Mouse (Mus musculus): ENCODE results near the gene Kcnn4. TPM values are rescaled to one million over a fixed set of nuclear protein-coding genes. Genes with fewer than 3 reads are reported as not detected.

Kcnn4 gene
- polyA plus RNA-seq, 1 experiment from 2014 or later: 41.0 TPM

- TF ChIP-seq EP300 (IDR thresholded peaks at IDR 0.05; ENCODE audit: low read depth) (peak; percentile 99), CTCF (IDR thresholded peaks at IDR 0.05; ENCODE audit: low read depth) (peak; percentile 89)
- Histone ChIP-seq H3K9me3 (ENCODE audit: low read length) (no peaks in the 10 kb centered on the region), H3K4me2 (ENCODE audit: low read depth, low read length) (peak overlapping the region; percentile 70), H3K4me1 (ENCODE audit: insufficient read depth) (peaks cover 55% of the 10 kb centered on the region), H3K4me3 (ENCODE audit: low read depth, low read length) (peak overlapping the region; percentile 37), H3K9ac (replicated peaks) (peak overlapping the region; percentile 77), H3K27ac (ENCODE audit: low read depth) (peak overlapping the region; percentile 98), H3K36me3 (replicated peaks; ENCODE audit: insufficient read depth, low read length) (peaks cover 55% of the 10 kb centered on the region), H3K27me3 (ENCODE audit: insufficient read depth, low read length) (no peaks in the 10 kb centered on the region)
- WGBS (ENCODE audit: insufficient replicate concordance): 21% methylated on average over 49 of the region's 49 CpGs
- peak; percentile 91 for DNase-seq
- peak; percentile 96 for ATAC-seq
Measured at GRCm38 (mm10) chr7:24377091-24377865, 7.2 kb downstream of the Kcnn4 start.

- H3K9ac ChIP-seq (replicated peaks): peak overlapping the region; percentile 77
- peaks cover 52% of the 10 kb centered on the region for H3K4me1 ChIP-seq (ENCODE audit: insufficient read depth)
- H3K36me3 ChIP-seq (replicated peaks; ENCODE audit: insufficient read depth, low read length): peaks cover 59% of the 10 kb centered on the region
- ATAC-seq: no peak
- H3K27me3 ChIP-seq (ENCODE audit: insufficient read depth, low read length): no peaks in the 10 kb centered on the region
- no peaks in the 10 kb centered on the region for H3K9me3 ChIP-seq (ENCODE audit: low read length)
- 69% methylated on average over 9 of the region's 10 CpGs for WGBS (ENCODE audit: insufficient replicate concordance)
- peak overlapping the region; percentile 70 for H3K4me2 ChIP-seq (ENCODE audit: low read depth, low read length)
- TF ChIP-seq CTCF (IDR thresholded peaks at IDR 0.05; ENCODE audit: low read depth) (no peak), EP300 (IDR thresholded peaks at IDR 0.05; ENCODE audit: low read depth) (no peak)
- no peak for DNase-seq
- H3K4me3 ChIP-seq (ENCODE audit: low read depth, low read length): peak overlapping the region; percentile 37
- peak overlapping the region; percentile 98 for H3K27ac ChIP-seq (ENCODE audit: low read depth)
Measured at GRCm38 (mm10) chr7:24378049-24378701, 8.1 kb downstream of the Kcnn4 start.

GRCm38 (mm10) chr7:24379934-24380333, 9.9 kb downstream of the Kcnn4 start:
- Histone ChIP-seq H3K27me3 (ENCODE audit: insufficient read depth, low read length) (no peaks in the 10 kb centered on the region), H3K4me3 (ENCODE audit: low read depth, low read length) (no peak overlapping the region), H3K9ac (replicated peaks) (0 out of 2 replicates have a peak overlapping the region, but pooled peaks have one; percentile 34), H3K9me3 (ENCODE audit: low read length) (no peaks in the 10 kb centered on the region), H3K4me2 (ENCODE audit: low read depth, low read length) (peak overlapping the region; percentile 22; the same call in 1 of the 2 replicates), H3K36me3 (replicated peaks; ENCODE audit: insufficient read depth, low read length) (peaks cover 72% of the 10 kb centered on the region), H3K4me1 (ENCODE audit: insufficient read depth) (peaks cover 38% of the 10 kb centered on the region), H3K27ac (ENCODE audit: low read depth) (peak overlapping the region; percentile 60)
- no peak for TF ChIP-seq EP300 (IDR thresholded peaks at IDR 0.05; ENCODE audit: low read depth)
- TF ChIP-seq CTCF (IDR thresholded peaks at IDR 0.05; ENCODE audit: low read depth): no peak
- 47% methylated on average over 7 of the region's 7 CpGs for WGBS (ENCODE audit: insufficient replicate concordance)
- DNase-seq (no peak), ATAC-seq (no peak)

GRCm38 (mm10) chr7:24380370-24380769, 10.3 kb downstream of the Kcnn4 start:
- TF ChIP-seq CTCF (IDR thresholded peaks at IDR 0.05; ENCODE audit: low read depth) (no peak), EP300 (IDR thresholded peaks at IDR 0.05; ENCODE audit: low read depth) (no peak)
- no peak for ATAC-seq
- H3K27me3 ChIP-seq (ENCODE audit: insufficient read depth, low read length): no peaks in the 10 kb centered on the region
- H3K4me1 ChIP-seq (ENCODE audit: insufficient read depth): peaks cover 37% of the 10 kb centered on the region
- no peaks in the 10 kb centered on the region for H3K9me3 ChIP-seq (ENCODE audit: low read length)
- H3K27ac ChIP-seq (ENCODE audit: low read depth): peak overlapping the region; percentile 60
- H3K4me2 ChIP-seq (ENCODE audit: low read depth, low read length): peak overlapping the region; percentile 22; the same call in 1 of the 2 replicates
- 56% methylated on average over 2 of the region's 2 CpGs for WGBS (ENCODE audit: insufficient replicate concordance)
- no peak overlapping the region for H3K9ac ChIP-seq (replicated peaks)
- H3K4me3 ChIP-seq (ENCODE audit: low read depth, low read length): no peak overlapping the region
- peaks cover 76% of the 10 kb centered on the region for H3K36me3 ChIP-seq (replicated peaks; ENCODE audit: insufficient read depth, low read length)
- DNase-seq: no peak

GRCm38 (mm10) chr7:24382730-24383372, 12.8 kb downstream of the Kcnn4 start:
- WGBS (ENCODE audit: insufficient replicate concordance): 82% methylated on average over 16 of the region's 16 CpGs
- DNase-seq (no peak), ATAC-seq (no peak)
- H3K9ac ChIP-seq (replicated peaks): no peak overlapping the region
- TF ChIP-seq EP300 (IDR thresholded peaks at IDR 0.05; ENCODE audit: low read depth): no peak
- no peak overlapping the region for H3K4me3 ChIP-seq (ENCODE audit: low read depth, low read length)
- H3K4me1 ChIP-seq (ENCODE audit: insufficient read depth): peaks cover 20% of the 10 kb centered on the region
- no peak overlapping the region for H3K4me2 ChIP-seq (ENCODE audit: low read depth, low read length)
- H3K27me3 ChIP-seq (ENCODE audit: insufficient read depth, low read length): no peaks in the 10 kb centered on the region
- peaks cover 73% of the 10 kb centered on the region for H3K36me3 ChIP-seq (replicated peaks; ENCODE audit: insufficient read depth, low read length)
- H3K27ac ChIP-seq (ENCODE audit: low read depth): no peak overlapping the region
- H3K9me3 ChIP-seq (ENCODE audit: low read length): no peaks in the 10 kb centered on the region

- peak; percentile 68 for ATAC-seq
- H3K9me3 ChIP-seq (ENCODE audit: low read length): no peaks in the 10 kb centered on the region
- peak overlapping the region; percentile 53 for H3K27ac ChIP-seq (ENCODE audit: low read depth)
- peaks cover 17% of the 10 kb centered on the region for H3K4me1 ChIP-seq (ENCODE audit: insufficient read depth)
- no peak overlapping the region for H3K4me3 ChIP-seq (ENCODE audit: low read depth, low read length)
- no peak overlapping the region for H3K4me2 ChIP-seq (ENCODE audit: low read depth, low read length)
- DNase-seq: no peak
- no peak overlapping the region; the same call in 1 of the 2 replicates for H3K9ac ChIP-seq (replicated peaks)
- WGBS (ENCODE audit: insufficient replicate concordance): 42% methylated on average over 6 of the region's 6 CpGs
- H3K27me3 ChIP-seq (ENCODE audit: insufficient read depth, low read length): no peaks in the 10 kb centered on the region
- TF ChIP-seq EP300 (IDR thresholded peaks at IDR 0.05; ENCODE audit: low read depth): peak; percentile 57; the same call in 1 of the 2 replicates
- no peak for TF ChIP-seq CTCF (IDR thresholded peaks at IDR 0.05; ENCODE audit: low read depth)
- H3K36me3 ChIP-seq (replicated peaks; ENCODE audit: insufficient read depth, low read length): peaks cover 62% of the 10 kb centered on the region
Measured at GRCm38 (mm10) chr7:24384070-24384469, 14.0 kb downstream of the Kcnn4 start.
